Mouse (Mus musculus) testis, adult 2 months (tissue): ENCODE measurements at regions not wholly inside any gene's neighbourhood (a gene's known extent, or its start where the extent isn't known, plus 50 kb on each side); places are given as distances from the start of the nearest gene placed in this dataset.

Experiments used
- CTCF ChIP-seq: fragments of 200-500 bp; IDR thresholded peaks from 2 replicates; pipeline ENCODE4 v1.5.1; 2012; ENCODE audit warnings: low read depth, mild to moderate bottlenecking, inconsistent platforms, low read length, moderate library complexity; ENCODE audit not compliant: control insufficient read depth, insufficient read depth, insufficient replicate concordance
- POLR2A ChIP-seq: fragments of 200-500 bp; IDR thresholded peaks from 2 replicates; pipeline ENCODE4 v1.6.1; 2012; ENCODE audit warnings: low read depth, mild to moderate bottlenecking, inconsistent platforms, low read length, moderate library complexity; ENCODE audit not compliant: control insufficient read depth

DNA sequence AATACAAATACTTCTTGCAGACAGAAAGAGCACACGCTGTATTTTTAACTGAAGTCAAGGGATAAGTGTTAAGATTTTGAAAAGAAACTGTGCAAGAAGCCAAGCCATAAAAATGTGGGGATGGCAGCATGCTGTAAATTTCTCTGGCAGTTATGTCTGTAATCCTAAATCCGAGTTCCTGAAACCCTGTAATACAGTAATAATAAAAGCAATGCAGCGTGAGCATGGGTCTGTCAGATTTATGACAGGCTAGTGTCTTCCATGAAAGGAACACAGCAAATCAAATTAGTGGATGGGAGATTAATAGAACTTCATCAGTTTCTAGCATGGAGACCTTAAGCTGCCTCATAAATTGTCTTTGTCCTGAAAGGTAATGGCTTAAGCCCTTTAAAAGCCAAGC, 597.7 kb downstream of the 1190002N15Rik start:
- TF ChIP-seq CTCF, result no peak
- TF ChIP-seq POLR2A, result no peak
